Mouse (Mus musculus) stomach, postnatal 0 days (tissue): ENCODE results near the gene Unc13b.

Experiments used
- CTCF ChIP-seq: IDR thresholded peaks from 2 replicates; pipeline ENCODE4 v1.5.1; 2016; ENCODE audit warnings: antibody characterized with exemption, low read depth, mild to moderate bottlenecking, moderate library complexity
- EP300 ChIP-seq: optimal IDR thresholded peaks from 2 replicates; pipeline ENCODE3; 2016; ENCODE audit warnings: antibody characterized with exemption

- TF ChIP-seq CTCF = no peak
- TF ChIP-seq EP300 = no peak
Measured at GRCm38 (mm10) chr4:43045285-43045658, 13.5 kb upstream of the Unc13b start.
